ENCODE assay signal across 17 mouse cellular contexts in the genomic region with DNA sequence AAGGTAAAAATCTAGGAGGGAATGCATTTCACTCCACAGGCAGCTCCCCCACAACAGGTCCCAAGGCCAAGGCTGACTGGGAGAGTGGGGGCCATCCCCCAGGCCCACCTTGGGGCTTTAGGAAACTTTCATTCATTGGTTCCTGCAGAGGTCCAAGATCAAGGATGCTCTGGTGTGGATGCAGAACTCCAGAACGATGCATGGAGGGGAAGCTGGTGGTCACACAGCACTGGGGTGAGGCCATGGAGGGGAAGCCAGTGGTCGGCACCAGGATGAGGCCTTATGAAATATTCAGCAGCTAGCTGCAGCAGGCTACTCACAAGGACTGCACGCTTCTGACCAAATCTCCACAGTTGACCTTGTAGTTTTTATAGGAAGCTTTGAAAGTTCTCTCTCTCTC.
DNase-seq lines count a peak whose midpoint lies in the region; ATAC-seq lines count a peak whose summit lies in the region.
"Had no signal": no experiment of that assay in that cellular context is flagged by ENCODE, and none has a peak within 500 bp of the region (broad histone marks: within the 10 kb centered on the region; RNA-seq: fewer than 3 reads in every experiment).

No protein-coding gene starts in this region.

- peak; percentile 79 for ATAC-seq in common myeloid progenitor, adult 5-6 weeks (replicated peaks; ENCODE audit: low read depth, poor library complexity, severe bottlenecking)
- ATAC-seq in granulocyte monocyte progenitor cell, adult 5-6 weeks (replicated peaks; ENCODE audit: poor library complexity, severe bottlenecking), result peak; percentile 72
- ATAC-seq in megakaryocyte progenitor cell, adult 5-6 weeks (replicated peaks; ENCODE audit: poor library complexity), result peak; percentile 75
- ATAC-seq: forebrain, embryonic 13.5 days; forebrain, embryonic 15.5 days; forebrain, postnatal 0 days had no signal

- no peak for DNase-seq in right cerebral cortex, postnatal 36 days (ENCODE audit: low spot score in 2 of 2)
- DNase-seq in natural killer cell, adult 2 months (ENCODE audit: low spot score in 2 of 2), result no peak
- DNase-seq: adrenal gland, adult 2 months; adrenal gland, postnatal 10 days; adrenal gland, postnatal 25 days; cerebellum, adult 11 months; cerebellum, adult 18-20 months; cerebellum, adult 8-10 months; cerebellum, adult 9-11 months; cerebellum, postnatal 14 days; cerebellum, postnatal 36 days; forebrain, postnatal 0 days had no signal
